Mouse (Mus musculus): ENCODE results near the gene Alb.

Gene Alb

DNA sequence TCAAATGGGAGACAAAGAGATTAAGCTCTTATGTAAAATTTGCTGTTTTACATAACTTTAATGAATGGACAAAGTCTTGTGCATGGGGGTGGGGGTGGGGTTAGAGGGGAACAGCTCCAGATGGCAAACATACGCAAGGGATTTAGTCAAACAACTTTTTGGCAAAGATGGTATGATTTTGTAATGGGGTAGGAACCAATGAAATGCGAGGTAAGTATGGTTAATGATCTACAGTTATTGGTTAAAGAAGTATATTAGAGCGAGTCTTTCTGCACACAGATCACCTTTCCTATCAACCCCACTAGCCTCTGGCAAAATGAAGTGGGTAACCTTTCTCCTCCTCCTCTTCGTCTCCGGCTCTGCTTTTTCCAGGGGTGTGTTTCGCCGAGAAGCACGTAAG lies at the start of gene Alb:
Gene Alb, plus strand, starts transcription at position 279 of the 400 bp plus-strand sequence.
- no peak for DNase-seq (ENCODE audit: low spot score)

DNA sequence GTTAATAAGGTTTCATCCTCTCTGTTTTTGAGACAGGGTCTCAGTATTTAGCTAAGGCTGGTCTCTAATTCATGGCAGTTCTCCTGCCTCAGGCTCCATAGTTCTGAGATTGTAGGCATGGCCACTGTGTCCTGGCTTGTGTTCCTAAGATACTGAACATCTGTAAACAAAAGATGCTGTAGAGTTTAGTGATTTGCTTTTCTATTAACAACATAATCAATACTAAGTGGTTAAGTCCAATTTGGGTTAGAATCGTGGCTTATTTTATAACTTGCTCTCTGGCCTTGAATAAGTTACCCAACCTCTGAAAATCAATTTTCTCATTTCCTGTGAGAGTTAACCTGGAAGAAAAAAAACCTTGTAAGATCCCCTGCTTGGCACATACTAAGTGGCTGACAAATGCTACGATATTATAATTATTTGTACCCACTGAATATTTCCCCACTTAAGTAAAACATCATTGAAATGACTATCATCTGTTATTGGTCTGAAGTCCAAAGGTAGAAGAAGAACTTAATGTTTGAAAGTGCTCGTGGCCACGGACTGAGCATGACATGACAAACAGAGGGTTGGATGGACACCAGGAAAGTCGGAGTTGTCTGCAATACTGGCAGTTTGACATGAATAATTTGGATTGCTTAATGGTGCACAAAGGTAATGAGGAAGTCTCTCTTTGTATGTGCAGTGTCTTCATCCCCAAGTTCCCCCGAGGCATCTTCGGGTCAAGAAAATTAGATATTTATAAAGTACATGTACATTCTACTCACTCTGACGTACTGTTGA lies 46.4 kb upstream of the Alb start:
- no peak for DNase-seq (ENCODE audit: low spot score)

DNA sequence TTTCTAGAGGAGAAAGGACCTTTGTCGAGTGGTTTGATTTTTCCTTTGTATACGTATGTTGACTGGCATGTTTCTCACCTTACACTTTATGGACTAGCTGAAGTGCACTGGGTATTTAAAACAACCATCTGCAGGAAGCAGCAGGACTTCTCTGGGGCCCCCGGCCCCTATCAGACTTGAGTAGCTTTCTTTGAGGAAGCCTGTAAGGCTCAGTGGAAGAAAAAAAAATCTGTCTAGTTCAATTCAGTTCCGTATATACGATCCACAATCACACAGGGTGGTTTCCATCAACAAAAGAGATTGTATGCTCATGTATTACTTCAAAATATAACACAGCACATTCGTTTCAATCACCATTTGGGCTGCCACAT lies 45.8 kb upstream of the Alb start:
- no peak for DNase-seq (ENCODE audit: low spot score)

DNA sequence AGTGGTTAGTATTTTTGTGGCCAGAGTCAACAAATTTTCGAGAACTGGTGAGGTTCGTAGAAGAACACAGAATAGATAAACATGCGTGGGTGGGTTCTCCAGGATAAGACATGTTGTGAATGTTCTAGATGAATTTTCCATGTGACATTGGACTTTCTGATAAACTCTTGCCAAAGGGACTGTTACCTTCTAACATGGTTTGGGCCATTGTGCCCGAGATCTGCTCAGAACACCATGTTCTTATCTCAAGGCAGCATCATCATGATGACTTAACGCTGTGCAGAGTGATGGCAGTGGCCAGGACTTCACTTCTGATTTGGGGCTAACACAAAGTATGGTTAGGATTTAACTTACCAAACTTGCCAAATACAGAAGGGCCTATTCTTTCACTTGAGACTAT lies 36.1 kb upstream of the Alb start:
- no peak for DNase-seq (ENCODE audit: low spot score)

DNA sequence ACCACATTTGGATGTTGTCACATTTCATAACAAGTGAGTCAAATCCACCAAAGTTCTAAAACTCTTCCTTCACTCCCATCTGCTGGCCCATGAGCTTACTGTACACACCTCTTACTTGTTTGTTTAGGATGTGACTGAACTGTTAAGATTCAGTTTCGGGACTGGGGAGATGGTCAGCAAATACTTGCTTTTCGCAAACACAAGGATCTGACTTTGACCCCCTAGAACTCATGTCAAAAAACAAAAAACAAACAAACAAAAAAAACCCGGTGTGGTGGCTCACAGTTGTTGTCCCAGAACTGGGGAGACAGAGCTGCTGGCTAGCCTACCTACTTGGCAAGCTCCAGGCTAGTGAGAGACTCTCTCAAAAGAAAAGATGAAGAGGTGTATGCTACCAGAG lies 35.5 kb upstream of the Alb start:
- DNase-seq (ENCODE audit: low spot score), result no peak

DNA sequence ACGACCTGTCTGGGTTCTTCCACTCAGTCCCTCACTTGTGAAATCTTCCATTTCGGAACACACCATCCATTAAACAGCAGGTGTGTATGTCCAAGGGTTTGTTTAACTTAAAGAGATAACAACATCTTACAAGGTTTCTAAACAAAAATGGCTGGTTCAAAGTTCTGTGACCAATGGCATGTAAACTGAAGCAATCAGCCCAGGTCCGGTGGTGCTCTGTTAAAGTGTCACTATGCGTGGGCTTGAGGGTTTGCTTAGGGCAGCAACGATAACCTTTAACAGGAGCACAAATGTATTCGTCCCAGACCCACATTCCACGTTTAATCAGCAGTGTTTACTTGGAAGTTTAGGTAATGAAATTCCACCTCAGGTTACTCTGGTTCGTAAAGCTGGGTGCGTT lies 29.6 kb upstream of the Alb start:
- DNase-seq (ENCODE audit: low spot score), result no peak

DNA sequence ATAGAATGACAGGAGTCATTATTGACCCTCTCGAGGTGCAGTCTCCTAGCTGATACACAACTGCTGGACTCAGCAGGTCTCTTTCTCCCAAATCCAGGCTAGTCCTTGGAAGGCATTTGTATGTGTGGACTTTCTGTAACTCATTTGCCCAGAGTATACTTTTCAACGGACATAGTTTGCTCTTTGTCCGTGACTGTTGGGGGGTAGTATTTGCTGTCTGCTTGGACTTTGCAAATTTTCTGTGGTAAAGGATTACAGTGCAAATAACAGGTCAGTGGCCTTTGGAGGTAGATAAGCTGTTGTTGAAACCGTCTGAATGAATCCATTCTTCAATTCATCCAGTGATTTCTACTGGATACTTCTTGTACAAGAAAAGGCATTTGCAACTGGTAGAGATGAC lies 21.5 kb upstream of the Alb start:
- no peak for DNase-seq (ENCODE audit: low spot score)

DNA sequence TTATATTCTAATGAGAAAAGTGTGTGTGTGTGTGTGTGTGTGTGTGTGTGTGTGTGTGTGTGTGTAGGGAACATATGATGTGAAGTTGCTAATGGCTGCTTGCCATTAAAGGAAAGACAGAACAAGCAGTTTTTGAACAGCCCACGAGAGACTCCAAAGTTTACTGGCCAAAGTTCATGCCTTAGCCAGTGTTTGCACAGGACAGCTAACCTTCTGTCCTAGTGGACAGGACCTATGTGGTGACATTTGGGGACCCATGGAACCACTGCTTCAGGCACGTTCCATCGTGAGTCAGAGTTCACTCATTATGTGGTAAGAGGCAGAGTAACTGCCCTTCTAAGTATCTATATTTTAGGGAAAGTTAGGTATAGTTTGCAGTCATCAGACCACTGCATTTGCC lies 13.1 kb upstream of the Alb start:
- DNase-seq (ENCODE audit: low spot score), result no peak

DNA sequence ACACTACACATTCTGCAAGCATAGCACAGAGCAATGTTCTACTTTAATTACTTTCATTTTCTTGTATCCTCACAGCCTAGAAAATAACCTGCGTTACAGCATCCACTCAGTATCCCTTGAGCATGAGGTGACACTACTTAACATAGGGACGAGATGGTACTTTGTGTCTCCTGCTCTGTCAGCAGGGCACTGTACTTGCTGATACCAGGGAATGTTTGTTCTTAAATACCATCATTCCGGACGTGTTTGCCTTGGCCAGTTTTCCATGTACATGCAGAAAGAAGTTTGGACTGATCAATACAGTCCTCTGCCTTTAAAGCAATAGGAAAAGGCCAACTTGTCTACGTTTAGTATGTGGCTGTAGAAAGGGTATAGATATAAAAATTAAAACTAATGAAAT lies 10.7 kb upstream of the Alb start:
- no peak for DNase-seq (ENCODE audit: low spot score)

DNA sequence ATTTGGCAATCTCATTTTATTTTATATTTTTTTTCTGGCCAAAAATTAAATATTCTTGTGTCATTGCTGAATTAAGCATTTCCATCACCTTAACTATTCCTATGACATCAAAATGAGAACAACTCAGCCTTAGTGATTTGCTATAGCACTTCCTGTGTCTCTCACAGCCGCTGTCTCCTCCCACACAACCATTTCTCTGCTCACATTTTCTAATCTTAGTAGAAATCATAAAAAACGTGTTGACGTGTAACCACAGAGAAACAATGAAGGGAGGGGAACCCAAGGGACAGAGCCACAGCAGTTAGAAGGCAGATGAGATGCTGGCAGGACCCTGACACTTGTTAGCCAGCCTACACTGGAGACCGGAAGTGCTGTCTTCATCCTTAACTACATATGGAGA lies 8.0 kb upstream of the Alb start:
- DNase-seq (ENCODE audit: low spot score), result no peak

DNA sequence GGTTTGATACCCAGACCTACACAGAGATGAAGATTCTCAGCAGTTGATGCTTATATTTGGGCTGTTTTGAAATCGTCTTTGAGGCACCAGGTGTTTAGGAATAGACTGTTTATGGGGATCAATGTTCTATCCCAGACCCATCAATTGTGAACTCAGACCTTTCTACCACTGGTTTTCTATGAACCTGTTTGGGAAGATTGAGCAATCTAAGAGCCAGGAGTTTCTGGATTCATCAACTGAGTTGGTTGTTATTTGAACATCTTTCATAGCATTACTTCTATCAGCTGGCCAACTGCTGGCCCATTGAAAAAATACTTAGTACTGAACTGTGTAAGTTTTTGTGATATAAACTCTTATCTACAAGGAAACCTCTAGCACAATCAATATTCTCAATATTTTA lies 3.5 kb upstream of the Alb start:
- DNase-seq (ENCODE audit: low spot score), result no peak

DNA sequence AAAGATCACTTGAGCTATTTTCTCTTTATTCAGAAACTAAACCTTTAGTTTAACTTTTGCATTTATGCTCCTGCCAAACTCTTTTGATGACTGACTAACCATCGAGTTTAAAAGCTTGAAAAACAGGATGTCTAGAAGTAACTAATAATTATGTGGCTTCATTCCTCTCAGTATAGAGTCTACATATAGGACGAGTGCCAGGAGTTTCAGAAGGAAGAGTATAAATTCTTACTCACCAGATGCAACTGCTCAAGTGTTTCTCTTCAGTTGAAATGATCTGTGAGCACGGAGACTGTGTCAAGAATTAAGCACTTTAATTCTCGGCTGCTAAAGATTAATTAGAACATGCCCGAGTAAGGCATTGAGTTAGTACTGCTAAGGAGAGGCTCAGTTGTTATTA lies 2.0 kb upstream of the Alb start:
- no peak for DNase-seq (ENCODE audit: low spot score)

DNA sequence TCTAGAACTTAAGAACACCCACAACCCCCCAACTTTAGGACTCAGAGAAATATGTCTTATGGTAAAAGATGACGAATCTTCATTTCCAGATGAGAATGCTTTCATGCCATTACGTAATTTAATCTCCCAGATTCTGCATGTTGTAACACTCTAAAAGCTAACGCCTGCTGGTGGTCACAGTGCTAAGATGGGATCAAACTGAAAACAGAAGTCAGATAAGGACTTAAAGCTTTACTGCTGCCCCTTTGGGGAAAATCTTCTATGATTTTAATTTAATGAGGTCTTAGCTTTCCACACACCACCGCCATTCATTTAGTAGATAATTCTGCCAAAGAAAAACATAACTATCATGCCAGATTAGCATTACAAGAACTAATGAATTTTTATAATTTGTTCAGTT lies 6.1 kb downstream of the Alb start:
- DNase-seq (ENCODE audit: low spot score), result no peak

DNA sequence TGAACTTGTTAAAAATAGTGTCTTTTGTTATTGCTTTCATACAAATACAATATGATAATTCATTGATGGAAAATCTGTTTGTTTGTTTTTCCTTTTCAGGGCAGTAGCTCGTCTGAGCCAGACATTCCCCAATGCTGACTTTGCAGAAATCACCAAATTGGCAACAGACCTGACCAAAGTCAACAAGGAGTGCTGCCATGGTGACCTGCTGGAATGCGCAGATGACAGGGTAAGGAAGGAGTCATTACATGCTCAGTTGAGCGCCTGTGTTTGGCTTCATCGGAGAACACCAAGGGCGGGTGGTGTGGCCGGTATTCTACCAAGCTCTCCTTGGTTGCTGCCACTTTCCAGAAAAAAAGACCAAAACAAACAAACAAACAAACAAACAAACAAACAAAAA lies 6.5 kb downstream of the Alb start:
- DNase-seq (ENCODE audit: low spot score), result no peak

DNA sequence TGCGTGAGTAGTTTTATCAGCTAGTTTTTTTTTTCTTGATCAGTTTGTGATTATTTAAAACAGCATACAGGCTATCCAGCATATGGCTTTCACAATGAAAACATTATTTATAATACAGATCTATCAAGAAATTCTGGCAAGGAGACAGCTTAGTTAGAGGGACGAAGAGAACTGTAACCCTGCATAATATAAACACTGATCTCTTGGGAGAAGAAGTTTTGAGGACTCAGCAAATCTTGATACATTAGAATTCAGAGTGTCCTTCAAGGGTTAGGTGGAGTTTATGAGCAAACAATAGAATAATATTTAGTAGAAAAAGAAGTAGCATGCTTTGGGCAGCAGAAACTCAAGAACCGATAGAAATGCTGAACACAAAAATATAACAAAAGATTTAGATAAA lies 10.1 kb downstream of the Alb start:
- no peak for DNase-seq (ENCODE audit: low spot score)

DNA sequence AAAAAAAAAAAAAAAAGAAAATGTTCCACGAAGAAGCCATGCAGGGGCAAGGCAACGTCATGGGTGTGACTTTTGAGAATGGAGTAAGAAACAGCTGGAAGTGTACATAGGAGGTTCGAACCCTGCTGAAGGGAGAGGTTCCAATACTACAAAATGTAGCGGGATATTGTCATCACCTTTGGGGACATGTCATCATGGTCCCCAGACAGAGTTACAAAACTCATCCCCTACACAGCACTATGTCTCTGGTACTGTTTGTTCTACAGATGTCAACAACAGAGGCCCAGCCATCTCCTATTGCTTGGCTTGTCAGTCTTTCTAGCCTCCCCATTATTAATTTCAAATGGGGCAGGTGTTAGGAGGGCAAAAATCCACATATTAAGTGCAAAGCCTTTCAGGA lies 13.2 kb downstream of the Alb start:
- DNase-seq (ENCODE audit: low spot score), result no peak

DNA sequence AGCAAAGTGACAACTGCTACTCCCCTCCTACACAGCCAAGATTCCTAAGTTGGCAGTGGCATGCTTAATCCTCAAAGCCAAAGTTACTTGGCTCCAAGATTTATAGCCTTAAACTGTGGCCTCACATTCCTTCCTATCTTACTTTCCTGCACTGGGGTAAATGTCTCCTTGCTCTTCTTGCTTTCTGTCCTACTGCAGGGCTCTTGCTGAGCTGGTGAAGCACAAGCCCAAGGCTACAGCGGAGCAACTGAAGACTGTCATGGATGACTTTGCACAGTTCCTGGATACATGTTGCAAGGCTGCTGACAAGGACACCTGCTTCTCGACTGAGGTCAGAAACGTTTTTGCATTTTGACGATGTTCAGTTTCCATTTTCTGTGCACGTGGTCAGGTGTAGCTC lies 13.7 kb downstream of the Alb start:
- DNase-seq (ENCODE audit: low spot score), result no peak

DNA sequence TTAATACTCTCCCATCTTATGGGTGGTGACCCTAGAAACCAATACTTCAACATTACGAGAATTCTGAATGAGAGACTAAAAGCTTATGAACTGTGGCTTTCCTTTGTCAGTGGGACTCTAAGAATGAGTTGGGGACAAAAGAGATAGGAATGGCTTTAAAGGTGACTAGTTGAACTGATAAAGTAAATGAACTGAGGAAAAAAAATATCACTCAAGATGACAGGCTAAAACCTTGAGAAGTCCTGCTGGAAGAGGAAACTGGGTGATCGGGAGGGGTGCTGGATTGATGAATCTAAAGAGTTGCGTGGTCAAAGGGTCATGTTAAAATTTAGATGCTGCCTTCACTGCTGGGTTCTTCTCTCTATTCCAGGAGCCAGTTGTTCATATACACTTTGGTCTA lies 16.0 kb downstream of the Alb start:
- no peak for DNase-seq (ENCODE audit: low spot score)

DNA sequence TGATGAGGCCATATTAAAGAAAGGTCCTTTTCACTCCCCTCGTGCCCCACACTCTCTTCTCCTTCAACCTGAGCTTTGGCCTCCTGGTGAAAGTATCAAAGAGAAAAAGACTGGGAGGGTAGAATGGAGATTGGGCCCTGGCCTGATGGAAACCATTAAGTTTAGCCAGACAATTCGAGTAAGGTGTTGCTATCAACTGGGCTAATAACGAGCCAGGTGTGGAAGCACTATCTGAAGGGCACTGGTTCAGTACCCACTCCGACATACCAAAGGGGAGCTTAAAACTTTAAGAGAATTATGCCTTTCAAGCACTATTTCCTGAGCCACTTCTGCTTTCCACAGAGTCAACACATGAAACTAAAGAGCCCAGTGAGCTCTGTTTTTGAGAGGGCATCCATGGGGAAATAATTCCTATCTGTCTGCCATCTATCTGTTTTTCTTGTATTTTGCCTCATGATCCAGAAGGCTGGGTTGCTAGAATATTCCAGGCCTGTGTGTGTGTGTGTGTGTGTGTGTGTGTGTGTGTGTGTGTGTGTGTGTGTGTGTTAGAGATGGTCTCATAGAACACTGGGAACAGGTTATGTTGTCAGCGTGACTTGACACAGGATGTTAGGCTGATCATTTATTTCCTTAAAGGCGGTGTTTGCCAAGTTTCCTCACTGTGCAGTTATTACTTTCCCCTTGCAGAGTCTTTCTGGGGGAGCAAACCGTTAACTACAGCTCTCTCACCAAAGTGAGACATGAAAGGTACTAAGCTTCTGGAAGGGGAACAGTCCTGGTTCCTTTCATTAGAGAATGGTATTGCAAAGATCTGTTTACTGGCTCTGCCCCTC lies 16.8 kb downstream of the Alb start:
- no peak for DNase-seq (ENCODE audit: low spot score)

DNA sequence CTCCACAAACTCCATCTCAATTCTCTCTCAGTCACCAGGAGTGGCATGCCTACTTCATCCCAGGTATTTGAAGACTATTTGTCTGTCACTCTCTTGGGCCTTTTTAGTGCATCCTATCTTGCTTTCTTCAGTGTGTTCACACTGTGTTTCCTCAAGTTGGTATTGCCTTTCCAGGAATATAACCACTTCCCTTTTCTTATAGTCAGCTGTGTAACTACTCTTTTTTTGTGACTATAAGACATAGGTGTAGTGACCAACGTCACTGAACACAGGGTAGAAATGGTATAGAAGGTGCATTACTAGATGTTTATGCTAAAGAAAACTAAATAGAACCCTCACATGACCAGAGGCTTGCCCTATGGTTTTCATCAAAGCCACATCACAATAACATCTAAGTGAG lies 18.2 kb downstream of the Alb start:
- no peak for DNase-seq (ENCODE audit: low spot score)

DNA sequence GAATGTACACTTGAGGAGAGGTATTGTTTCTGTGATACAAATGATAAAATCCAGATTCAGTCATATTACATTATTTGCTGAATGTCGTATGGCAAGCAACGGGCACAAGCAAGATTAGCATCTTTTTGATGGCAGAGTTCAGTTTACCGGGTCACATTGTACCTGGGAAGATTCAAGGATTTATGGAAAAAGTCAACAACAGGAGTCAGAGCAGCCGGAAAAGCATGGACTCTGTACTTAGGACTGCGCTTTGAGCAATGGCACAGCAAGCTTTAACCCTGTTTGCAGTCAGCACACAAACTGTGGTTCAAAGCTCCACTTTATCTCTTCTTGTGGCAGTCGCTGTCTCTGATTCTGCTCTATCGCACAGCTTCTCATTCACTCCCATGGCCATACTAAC lies 24.9 kb downstream of the Alb start:
- no peak for DNase-seq (ENCODE audit: low spot score)

DNA sequence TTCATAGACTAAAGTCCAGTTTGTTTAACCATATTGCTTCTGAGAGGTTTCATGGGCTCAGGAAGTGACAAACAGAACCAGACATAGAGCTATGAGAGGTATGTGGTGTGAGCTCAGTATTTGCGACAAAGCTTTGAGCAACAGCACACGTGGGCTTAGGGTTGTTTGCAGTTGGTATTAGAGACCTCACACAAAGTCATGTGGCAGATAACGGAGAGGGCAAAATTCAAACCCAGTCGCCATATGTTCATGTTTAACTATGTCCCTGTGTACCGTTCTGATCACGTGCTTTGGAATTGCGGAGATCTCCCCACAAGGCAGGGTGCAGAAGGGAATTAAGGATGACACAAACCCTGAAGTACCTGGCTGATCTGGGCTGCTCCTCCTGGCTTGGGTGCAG lies 27.6 kb downstream of the Alb start:
- no peak for DNase-seq (ENCODE audit: low spot score)

DNA sequence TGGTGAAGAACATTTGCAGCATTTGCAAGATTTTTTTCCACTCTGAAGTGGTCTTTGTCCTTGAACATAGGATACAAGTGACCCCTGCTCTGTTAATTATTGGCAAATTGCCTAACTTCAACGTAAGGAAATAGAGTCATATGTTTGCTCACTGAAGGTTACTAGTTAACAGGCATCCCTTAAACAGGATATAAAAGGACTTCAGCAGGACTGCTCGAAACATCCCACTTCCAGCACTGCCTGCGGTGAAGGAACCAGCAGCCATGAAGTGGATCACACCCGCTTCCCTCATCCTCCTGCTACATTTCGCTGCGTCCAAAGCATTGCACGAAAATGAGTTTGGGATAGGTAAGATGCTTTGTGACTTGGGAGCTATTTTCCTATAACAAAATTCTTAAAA lies 29.8 kb downstream of the Alb start, which contains the start of gene Afp:
Gene Afp, plus strand, starts transcription at position 220 of the 400 bp plus-strand sequence.
- no peak for DNase-seq (ENCODE audit: low spot score)

DNA sequence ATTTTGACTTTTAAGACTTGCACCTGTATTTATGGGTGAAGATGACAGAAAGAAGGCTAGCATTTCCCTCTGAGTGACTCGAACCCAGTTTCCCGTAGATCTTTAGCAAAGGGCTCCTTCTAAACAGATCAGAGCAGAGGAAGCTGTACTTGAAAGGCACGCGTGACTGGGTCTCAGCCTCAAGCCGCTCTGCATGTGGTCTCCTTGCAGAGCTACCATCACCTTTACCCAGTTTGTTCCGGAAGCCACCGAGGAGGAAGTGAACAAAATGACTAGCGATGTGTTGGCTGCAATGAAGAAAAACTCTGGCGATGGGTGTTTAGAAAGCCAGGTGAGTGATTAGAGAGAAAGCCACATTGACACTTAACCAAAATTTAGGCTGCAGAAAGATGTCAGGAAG lies 31.7 kb downstream of the Alb start:
- no peak for DNase-seq (ENCODE audit: low spot score)
